19 mouse cellular contexts compared by ENCODE assay signal in the genomic region with DNA sequence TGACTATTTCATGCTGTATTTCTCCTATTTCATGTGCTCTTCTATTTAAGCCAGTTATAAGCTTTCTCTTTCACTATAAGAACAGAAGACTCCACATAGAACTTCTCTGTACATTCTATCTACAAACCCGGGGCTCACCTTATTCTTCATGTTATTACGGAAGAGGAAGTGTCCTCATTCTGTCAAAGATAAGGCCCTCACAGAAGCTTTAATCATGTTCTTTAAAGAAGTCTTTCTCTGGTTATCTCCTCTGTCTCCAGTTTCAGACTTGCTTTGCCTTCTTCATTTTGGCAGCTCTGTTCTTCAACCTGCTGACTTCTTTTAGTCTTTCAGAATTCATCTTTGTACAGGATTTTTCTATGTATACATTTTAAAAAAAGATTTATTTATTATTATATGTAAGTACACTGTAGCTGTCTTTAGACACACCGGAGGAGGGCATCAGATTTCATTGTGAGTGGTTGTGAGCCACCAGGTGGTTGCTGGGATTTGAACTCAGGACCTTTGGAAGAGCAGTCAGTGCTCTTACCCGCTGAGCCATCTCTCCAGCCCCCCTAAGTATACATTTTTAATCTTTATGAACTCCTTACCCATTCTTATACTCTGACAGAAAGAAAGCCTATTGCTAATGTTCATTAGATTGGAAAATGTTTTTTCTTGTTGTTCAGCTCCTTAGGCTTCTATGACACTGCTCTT. TPM values are rescaled to one million over a fixed set of nuclear protein-coding genes. Genes with fewer than 3 reads are reported as not detected.
DNase-seq lines count a peak whose midpoint lies in the region; ATAC-seq and TF ChIP-seq lines count a peak whose summit lies in the region.
"Had no signal": no experiment of that assay in that cellular context is flagged by ENCODE, and none has a peak within 500 bp of the region (broad histone marks: within the 10 kb centered on the region; RNA-seq: fewer than 3 reads in every experiment).

No protein-coding gene starts in this region.

- peaks cover 39% of the 10 kb centered on the region for H3K4me1 ChIP-seq in G1E (ENCODE audit: insufficient read depth, low read depth, low read length)
- H3K4me1 ChIP-seq: forebrain, embryonic 15.5 days; hindbrain, embryonic 12.5 days had no signal

- no peak for TF ChIP-seq CTCF in G1E (IDR thresholded peaks at IDR 0.05; ENCODE audit: low read depth, low read length)

- peak; percentile 33 for DNase-seq in CD4-positive, CD25-positive, alpha-beta regulatory T cell, adult 2 months (ENCODE audit: low read depth, low spot score)
- DNase-seq in G1E (ENCODE audit: low spot score) = peak; percentile 33
- DNase-seq in right cerebral cortex, adult 2 months (ENCODE audit: low spot score in 2 of 2) = no peak
- no peak for DNase-seq in thymus, postnatal 0 days (ENCODE audit: low spot score)
- no peak for DNase-seq in c-Kit-positive CD71-positive TER-119-positive erythroid progenitor cells, embryonic 14.5 days (ENCODE audit: low spot score)
- DNase-seq: adrenal gland, adult 8-10 months; cerebellum, adult 8-10 months; cerebellum, postnatal 36 days; gastrocnemius, postnatal 25 days; layer of hippocampus, adult 9-11 months; lung, embryonic 14.5 days had no signal

- H3K4me3 ChIP-seq in G1E (ENCODE audit: low read depth, low read length) = no peak overlapping the region
- H3K4me3 ChIP-seq: forebrain, embryonic 15.5 days; hindbrain, embryonic 12.5 days; left cerebral cortex, adult 2 months had no signal

- H3K27me3 ChIP-seq in G1E (ENCODE audit: insufficient read depth, low read length) = no peaks in the 10 kb centered on the region
- H3K27me3 ChIP-seq: forebrain, embryonic 15.5 days; hindbrain, embryonic 12.5 days had no signal

- peaks cover 7% of the 10 kb centered on the region for H3K36me3 ChIP-seq in G1E (replicated peaks)
- H3K36me3 ChIP-seq: forebrain, embryonic 15.5 days; hindbrain, embryonic 12.5 days had no signal

- ATAC-seq in G1E (ENCODE audit: extremely low read depth, insufficient number of reproducible peaks, low FRiP score, poor library complexity, severe bottlenecking) = peak; percentile 66
- peak; percentile 68 for ATAC-seq in inflammation-experienced regulatory T-cells, adult 6 months
- ATAC-seq in megakaryocyte, adult 5-6 weeks (ENCODE audit: poor library complexity, severe bottlenecking) = peak; percentile 38; the same call in 1 of the 2 replicates
- ATAC-seq in erythroid progenitor cell, adult 5-6 weeks (replicated peaks; ENCODE audit: low FRiP score, poor library complexity, severe bottlenecking) = no peak
- ATAC-seq: forebrain, embryonic 15.5 days; midbrain, embryonic 16.5 days had no signal

- H3K9me3 ChIP-seq in G1E (replicated peaks) = no peaks in the 10 kb centered on the region
- H3K9me3 ChIP-seq: forebrain, embryonic 15.5 days; hindbrain, embryonic 12.5 days had no signal

RNA-seq across cellular contexts. Expression of a gene that starts 8.9 kb away (rescaled TPM):
- total RNA-seq in G1E (2014; fragmentation: Nextera tagmentation) (44.7 and 45.0 TPM in 2 replicates), G1E (2017) (76.1 and 81.5 TPM in 2 replicates)
- polyA plus RNA-seq in G1E (2012) = 21.7 and 38.8 TPM in 2 replicates
- 10 to 100 TPM; 28.9 to 79.9 (median 60.8) TPM for polyA plus RNA-seq in inflammation-experienced regulatory T-cells, adult 6 months (2017; shearing (Covaris generic))
- 34.2 and 46.4 TPM in 2 replicates for total RNA-seq in megakaryocyte, adult 5-6 weeks (2015)
- total RNA-seq in megakaryocyte, adult 5-6 weeks (2017) = 80.8 and 82.7 TPM in 2 replicates
- polyA plus RNA-seq in thymus, postnatal 0 days (2015; fragmentation: Nextera tagmentation; extraction: Ambion mirVana) = 13.8 and 17.2 TPM in 2 replicates
- total RNA-seq in erythroid progenitor cell, adult 5-6 weeks (2015; ENCODE audit: low replicate concordance) = 48.6 and 49.7 TPM in 2 replicates
- 35.2 and 55.4 TPM in 2 replicates for total RNA-seq in erythroid progenitor cell, adult 5-6 weeks (2017; ENCODE audit: low replicate concordance)

RNA-seq across cellular contexts. Expression of a gene that starts 41.4 kb away (rescaled TPM):
- 72.7 and 87.2 TPM in 2 replicates for total RNA-seq in G1E (2014; fragmentation: Nextera tagmentation)
- total RNA-seq in G1E (2017) = 42.0 and 46.9 TPM in 2 replicates
- polyA plus RNA-seq in G1E (2012) = 47.8 and 58.8 TPM in 2 replicates
- not detected for polyA plus RNA-seq in inflammation-experienced regulatory T-cells, adult 6 months (2017; shearing (Covaris generic))
- total RNA-seq in megakaryocyte, adult 5-6 weeks (2015) = 2.6 and 4.3 TPM in 2 replicates
- total RNA-seq in megakaryocyte, adult 5-6 weeks (2017) = 2.3 and 2.5 TPM in 2 replicates
- 13.2 and 18.1 TPM in 2 replicates for polyA plus RNA-seq in thymus, postnatal 0 days (2015; fragmentation: Nextera tagmentation; extraction: Ambion mirVana)
- 1.1 and 2.5 TPM in 2 replicates for total RNA-seq in erythroid progenitor cell, adult 5-6 weeks (2015; ENCODE audit: low replicate concordance)
- 0.08 and 0.77 TPM in 2 replicates for total RNA-seq in erythroid progenitor cell, adult 5-6 weeks (2017; ENCODE audit: low replicate concordance)
- total RNA-seq: neutrophil, adult 5-6 weeks had no signal

Comparison
In these comparisons a context has a peak if more than half of its experiments do, and no peak if none do; other contexts are left out.
1. DNase-seq: peak in CD4-positive, CD25-positive, alpha-beta regulatory T cell, adult 2 months (single experiment) and G1E (single experiment); none in right cerebral cortex, adult 2 months (0 of 2), thymus, postnatal 0 days (single experiment) and c-Kit-positive CD71-positive TER-119-positive erythroid progenitor cells, embryonic 14.5 days (single experiment).
2. RNA of a gene that starts 41.4 kb away (total RNA-seq): 42.0 to 87.2 TPM in G1E; 2.3 to 4.3 TPM in megakaryocyte, adult 5-6 weeks and 0.08 to 2.5 TPM in erythroid progenitor cell, adult 5-6 weeks; every median in the first group is over 4 times any median in the second.